Mouse (Mus musculus): ENCODE data around the gene Lyrm4. TPM values are rescaled to one million over a fixed set of nuclear protein-coding genes. Genes with fewer than 3 reads are reported as not detected.
A peak's percentile ranks its signal among the peaks of the same experiment; 100 is the strongest.

The Lyrm4 gene
- polyA plus RNA-seq (2015; fragmentation: Nextera tagmentation; extraction: Ambion mirVana) = 15.1 and 16.9 TPM in 2 replicates

- Histone ChIP-seq H3K4me1 (replicated peaks; ENCODE audit: control insufficient read depth, insufficient read depth, low read length) (0 out of 2 replicates have a peak, but pooled peaks cover 3% of the 10 kb centered on the region), H3K27me3 (replicated peaks; ENCODE audit: control insufficient read depth, insufficient read depth, low read length) (no peaks in the 10 kb centered on the region), H3K9me3 (ENCODE audit: control insufficient read depth) (no peaks in the 10 kb centered on the region), H3K4me2 (replicated peaks; ENCODE audit: low read depth) (peak within 1 kb of the TSS; percentile 81), H3K9ac (ENCODE audit: low read depth, low read length) (peak within 1 kb of the TSS; percentile 72), H3K27ac (ENCODE audit: low read depth, low read length) (peak within 1 kb of the TSS; percentile 98), H3K4me3 (ENCODE audit: low read depth, low read length) (peak within 1 kb of the TSS; percentile 79), H3K36me3 (ENCODE audit: control insufficient read depth, insufficient read depth) (no peaks in the 10 kb centered on the region; the same call in 1 of the 2 replicates)
- WGBS = under 1% methylated on average over 74 of the region's 75 CpGs
- peak; percentile 99 for ATAC-seq
- TF ChIP-seq CTCF (IDR thresholded peaks at IDR 0.05; ENCODE audit: low read depth) = peak; percentile 59
Measured at GRCm38 (mm10) chr13:36117143-36118014, at the start of gene Lyrm4, which contains the start of gene Fars2. Lyrm4 (minus strand) TSS chr13:36117526. Fars2 (plus strand) TSS chr13:36117412.

- 74% methylated on average over 1 of the region's 1 CpGs for WGBS
- Histone ChIP-seq H3K27me3 (replicated peaks; ENCODE audit: control insufficient read depth, insufficient read depth, low read length) (no peaks in the 10 kb centered on the region), H3K4me3 (ENCODE audit: low read depth, low read length) (no peak overlapping the region), H3K36me3 (ENCODE audit: control insufficient read depth, insufficient read depth) (no peaks in the 10 kb centered on the region), H3K4me1 (replicated peaks; ENCODE audit: control insufficient read depth, insufficient read depth, low read length) (no peaks in the 10 kb centered on the region), H3K27ac (ENCODE audit: low read depth, low read length) (no peak overlapping the region), H3K4me2 (replicated peaks; ENCODE audit: low read depth) (no peak overlapping the region), H3K9ac (ENCODE audit: low read depth, low read length) (no peak overlapping the region), H3K9me3 (ENCODE audit: control insufficient read depth) (no peaks in the 10 kb centered on the region)
- no peak for TF ChIP-seq CTCF (IDR thresholded peaks at IDR 0.05; ENCODE audit: low read depth)
- ATAC-seq = no peak
Measured at GRCm38 (mm10) chr13:36163898-36164297, 46.6 kb upstream of the Lyrm4 start.

- Histone ChIP-seq H3K4me3 (ENCODE audit: low read depth, low read length) (no peak overlapping the region), H3K36me3 (ENCODE audit: control insufficient read depth, insufficient read depth) (no peaks in the 10 kb centered on the region), H3K9ac (ENCODE audit: low read depth, low read length) (no peak overlapping the region), H3K27me3 (replicated peaks; ENCODE audit: control insufficient read depth, insufficient read depth, low read length) (no peaks in the 10 kb centered on the region), H3K9me3 (ENCODE audit: control insufficient read depth) (no peaks in the 10 kb centered on the region), H3K4me1 (replicated peaks; ENCODE audit: control insufficient read depth, insufficient read depth, low read length) (no peaks in the 10 kb centered on the region), H3K27ac (ENCODE audit: low read depth, low read length) (no peak overlapping the region), H3K4me2 (replicated peaks; ENCODE audit: low read depth) (no peak overlapping the region)
- TF ChIP-seq CTCF (IDR thresholded peaks at IDR 0.05; ENCODE audit: low read depth) = no peak
- ATAC-seq = no peak
- WGBS = 82% methylated on average over 5 of the region's 5 CpGs
Measured at GRCm38 (mm10) chr13:36163411-36163810, 46.1 kb upstream of the Lyrm4 start.

- Histone ChIP-seq H3K27ac (ENCODE audit: low read depth, low read length) (no peak overlapping the region), H3K27me3 (replicated peaks; ENCODE audit: control insufficient read depth, insufficient read depth, low read length) (no peaks in the 10 kb centered on the region), H3K9me3 (ENCODE audit: control insufficient read depth) (no peaks in the 10 kb centered on the region), H3K36me3 (ENCODE audit: control insufficient read depth, insufficient read depth) (no peaks in the 10 kb centered on the region), H3K4me2 (replicated peaks; ENCODE audit: low read depth) (no peak overlapping the region), H3K9ac (ENCODE audit: low read depth, low read length) (no peak overlapping the region), H3K4me3 (ENCODE audit: low read depth, low read length) (no peak overlapping the region), H3K4me1 (replicated peaks; ENCODE audit: control insufficient read depth, insufficient read depth, low read length) (no peaks in the 10 kb centered on the region)
- no peak for ATAC-seq
- no peak for TF ChIP-seq CTCF (IDR thresholded peaks at IDR 0.05; ENCODE audit: low read depth)
- WGBS = 88% methylated on average over 7 of the region's 7 CpGs
Measured at GRCm38 (mm10) chr13:36156340-36156931, 39.1 kb upstream of the Lyrm4 start.

- no peak for TF ChIP-seq CTCF (IDR thresholded peaks at IDR 0.05; ENCODE audit: low read depth)
- Histone ChIP-seq H3K9ac (ENCODE audit: low read depth, low read length) (no peak overlapping the region), H3K27me3 (replicated peaks; ENCODE audit: control insufficient read depth, insufficient read depth, low read length) (no peaks in the 10 kb centered on the region), H3K4me1 (replicated peaks; ENCODE audit: control insufficient read depth, insufficient read depth, low read length) (no peaks in the 10 kb centered on the region), H3K9me3 (ENCODE audit: control insufficient read depth) (no peaks in the 10 kb centered on the region), H3K27ac (ENCODE audit: low read depth, low read length) (no peak overlapping the region), H3K36me3 (ENCODE audit: control insufficient read depth, insufficient read depth) (no peaks in the 10 kb centered on the region), H3K4me2 (replicated peaks; ENCODE audit: low read depth) (no peak overlapping the region), H3K4me3 (ENCODE audit: low read depth, low read length) (no peak overlapping the region)
- WGBS = 81% methylated on average over 5 of the region's 5 CpGs
- no peak for ATAC-seq
Measured at GRCm38 (mm10) chr13:36152728-36153498, 35.6 kb upstream of the Lyrm4 start.

- TF ChIP-seq CTCF (IDR thresholded peaks at IDR 0.05; ENCODE audit: low read depth) = no peak
- Histone ChIP-seq H3K9ac (ENCODE audit: low read depth, low read length) (no peak overlapping the region), H3K4me2 (replicated peaks; ENCODE audit: low read depth) (peak overlapping the region; percentile 40), H3K27ac (ENCODE audit: low read depth, low read length) (no peak overlapping the region), H3K9me3 (ENCODE audit: control insufficient read depth) (no peaks in the 10 kb centered on the region), H3K4me3 (ENCODE audit: low read depth, low read length) (no peak overlapping the region), H3K36me3 (ENCODE audit: control insufficient read depth, insufficient read depth) (no peaks in the 10 kb centered on the region), H3K4me1 (replicated peaks; ENCODE audit: control insufficient read depth, insufficient read depth, low read length) (no peaks in the 10 kb centered on the region), H3K27me3 (replicated peaks; ENCODE audit: control insufficient read depth, insufficient read depth, low read length) (no peaks in the 10 kb centered on the region)
- ATAC-seq = no peak
- WGBS = 44% methylated on average over 5 of the region's 5 CpGs
Measured at GRCm38 (mm10) chr13:36150272-36150671, 32.9 kb upstream of the Lyrm4 start.
